Mouse (Mus musculus): ENCODE results near the gene Lrmp.

Gene Lrmp

DNA sequence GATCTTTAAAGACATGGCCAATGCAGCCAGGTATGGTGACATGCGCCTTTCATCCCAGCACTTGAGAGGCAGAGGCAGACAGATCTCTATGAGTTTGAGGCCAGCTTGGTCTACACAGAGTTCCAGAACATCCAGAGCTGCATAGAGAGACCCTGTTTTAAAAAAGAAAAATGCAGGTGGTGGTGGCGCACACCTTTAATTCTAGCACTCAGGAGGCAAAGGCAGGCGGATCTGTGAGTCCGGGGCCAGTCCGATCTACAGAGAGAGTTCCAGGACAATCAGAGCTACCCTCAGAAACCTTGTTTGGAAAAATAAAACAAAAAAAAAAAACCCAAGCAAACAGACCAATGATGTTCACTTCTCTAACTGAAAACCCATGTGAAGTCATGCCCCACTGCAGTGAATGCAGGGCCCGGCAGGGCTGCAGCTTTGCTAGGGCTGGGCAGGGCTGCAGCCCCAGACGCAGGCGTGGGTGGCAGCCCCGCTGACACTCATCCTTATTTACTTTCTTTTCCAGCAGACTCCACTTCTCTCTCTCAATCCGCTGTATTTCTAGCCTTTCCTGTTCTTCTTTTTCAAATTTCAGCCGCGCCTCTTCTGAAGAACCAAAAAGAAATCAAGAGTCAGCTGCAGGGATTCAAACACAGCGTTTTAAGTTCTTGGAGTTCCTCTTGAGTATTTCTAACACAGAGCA lies 87.1 kb downstream of the Lrmp start:
- no peak for DNase-seq (ENCODE audit: low read depth, low spot score)

DNA sequence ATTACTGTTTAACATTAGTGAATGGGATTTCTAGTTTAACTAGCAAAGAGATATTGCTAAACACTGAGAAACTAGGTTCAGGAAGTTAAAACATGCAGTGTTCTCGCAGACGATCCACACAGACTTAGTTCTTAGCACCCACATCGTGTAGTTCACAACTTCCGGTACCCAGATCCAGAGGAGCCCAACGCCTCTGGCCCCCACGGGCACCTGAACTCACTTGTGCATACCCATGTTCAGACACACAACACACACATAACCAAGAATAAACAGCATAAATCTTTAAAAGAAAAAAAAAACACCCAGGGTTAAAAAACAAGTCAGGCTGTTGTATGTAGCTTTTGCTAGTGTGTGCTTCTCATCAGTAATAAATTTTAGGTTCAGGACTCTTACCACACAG lies 89.0 kb downstream of the Lrmp start:
- no peak for DNase-seq (ENCODE audit: low read depth, low spot score)

DNA sequence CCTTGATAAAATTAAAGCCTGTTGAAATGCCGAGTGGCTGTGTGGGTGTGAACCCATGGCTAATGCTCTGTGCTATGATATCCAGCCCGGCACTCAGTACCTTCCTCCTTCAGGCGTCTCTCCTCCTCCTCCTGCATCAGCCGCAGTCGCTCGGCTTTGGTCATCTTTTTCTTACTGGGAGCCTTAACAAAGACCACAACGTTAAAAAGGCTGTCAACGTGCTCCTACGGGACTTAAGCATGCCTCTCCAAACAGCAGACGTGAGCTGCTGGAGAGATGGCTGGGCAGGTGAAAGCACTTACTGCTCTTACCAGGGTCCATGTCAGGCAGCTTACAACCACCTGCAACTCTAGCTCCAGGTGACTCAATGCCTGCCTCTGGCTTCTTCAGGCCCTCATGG lies 89.7 kb downstream of the Lrmp start:
- no peak for DNase-seq (ENCODE audit: low read depth, low spot score)

DNA sequence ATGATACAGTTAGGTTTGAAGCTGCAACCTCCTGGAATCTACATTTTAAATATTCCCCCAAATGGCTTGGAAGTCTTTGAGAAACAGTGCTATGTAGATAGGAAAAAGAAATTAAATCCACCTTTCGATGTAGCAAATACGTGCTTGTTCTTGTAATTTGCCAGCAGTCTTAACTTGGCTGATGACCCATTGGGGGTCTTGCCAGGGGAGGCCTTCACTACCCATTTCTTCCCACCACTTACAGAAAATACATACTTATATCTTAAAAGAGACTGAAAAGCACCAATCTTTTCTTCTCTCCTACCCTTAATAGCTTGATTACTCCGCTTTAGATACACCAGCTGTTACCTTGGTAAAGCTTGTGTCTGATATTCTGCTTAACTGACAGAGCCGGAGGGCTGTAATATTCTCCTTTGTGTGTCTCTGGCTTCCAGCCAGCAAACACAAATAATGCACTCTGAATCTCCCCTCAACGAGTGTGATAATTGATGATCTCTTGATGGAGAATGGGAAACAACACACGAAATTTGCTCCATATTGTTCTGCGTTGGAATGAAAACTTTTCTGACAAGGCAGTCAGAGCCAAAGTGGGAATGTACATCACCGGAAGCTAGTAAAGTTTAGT lies 94.7 kb downstream of the Lrmp start:
- no peak for DNase-seq (ENCODE audit: low read depth, low spot score)

DNA sequence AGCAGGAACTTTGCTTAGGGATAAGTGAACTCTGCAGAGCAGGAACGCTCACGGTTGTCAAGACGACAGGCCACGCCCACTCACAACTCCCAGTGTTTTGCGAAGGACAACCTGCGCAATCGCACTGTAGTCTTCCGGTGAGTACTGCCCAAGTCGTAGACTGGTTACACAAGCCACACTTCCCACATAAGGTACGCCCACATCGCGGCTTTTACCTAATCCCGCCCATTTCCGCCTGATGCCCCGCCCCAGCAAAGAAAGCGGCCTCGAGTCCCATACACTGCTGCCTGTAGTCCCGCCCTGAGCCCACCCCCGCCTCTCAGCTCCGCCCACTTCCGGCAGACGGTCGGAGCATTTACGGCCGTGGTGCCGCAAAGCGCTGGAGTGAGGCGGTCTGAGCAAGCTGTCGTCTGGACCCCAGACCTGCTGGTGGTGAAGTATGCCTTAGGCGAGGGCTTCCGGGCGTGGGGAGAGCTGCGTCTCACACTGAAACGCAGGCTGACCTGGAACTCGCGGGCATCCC lies 95.4 kb downstream of the Lrmp start, which contains the start of the genes Casc1 and Etfrf1:
Gene Casc1, minus strand, starts transcription at position 190 of the 523 bp plus-strand sequence.
Gene Etfrf1, plus strand, starts transcription at position 319 of the 523 bp plus-strand sequence.
- peak; percentile 99 for DNase-seq (ENCODE audit: low read depth, low spot score)

DNA sequence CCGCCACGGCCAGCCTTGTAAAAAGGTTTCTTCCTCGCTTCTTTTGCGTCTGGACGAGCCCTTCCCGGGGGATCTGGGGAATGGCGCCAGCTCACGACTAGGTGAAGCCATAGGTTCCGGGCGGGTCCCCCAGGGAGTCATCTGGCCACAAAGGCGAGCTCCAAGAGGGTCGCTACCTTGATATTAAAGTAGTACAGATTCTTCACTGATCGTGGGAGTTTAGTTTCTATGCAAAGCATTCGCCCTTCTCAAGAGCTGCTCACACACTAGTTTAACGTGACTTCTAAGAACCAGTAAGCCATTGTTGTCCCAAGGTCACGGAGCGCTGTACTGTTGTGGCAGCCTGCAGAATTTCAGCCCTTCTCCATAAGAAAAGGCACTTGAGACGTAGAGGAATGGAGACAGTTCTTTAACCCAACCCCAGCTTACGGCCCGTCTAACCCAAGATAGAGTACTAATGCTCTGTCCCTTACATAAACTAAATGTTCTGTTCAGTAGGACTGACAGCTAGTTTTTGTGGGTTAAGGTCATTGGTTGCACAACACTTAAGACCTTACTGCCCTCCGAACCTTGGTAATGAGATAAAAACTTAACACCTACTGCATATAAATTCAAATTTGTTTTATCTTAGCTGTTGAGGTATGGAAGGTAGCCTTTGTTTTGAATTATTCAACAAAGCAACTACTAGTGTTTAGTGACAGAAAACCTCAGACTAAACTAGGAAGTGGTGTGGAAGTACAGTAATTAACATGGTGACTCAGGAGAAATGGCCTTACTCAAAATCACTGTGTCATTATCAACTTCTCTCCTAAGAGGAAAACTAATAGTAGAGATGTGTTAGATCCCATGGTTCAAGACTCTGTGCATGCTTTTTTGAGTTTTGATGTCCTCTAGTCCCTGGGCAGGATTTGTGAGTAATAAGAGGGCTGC lies 96.2 kb downstream of the Lrmp start:
- peak; percentile 56 for DNase-seq (ENCODE audit: low read depth, low spot score)

DNA sequence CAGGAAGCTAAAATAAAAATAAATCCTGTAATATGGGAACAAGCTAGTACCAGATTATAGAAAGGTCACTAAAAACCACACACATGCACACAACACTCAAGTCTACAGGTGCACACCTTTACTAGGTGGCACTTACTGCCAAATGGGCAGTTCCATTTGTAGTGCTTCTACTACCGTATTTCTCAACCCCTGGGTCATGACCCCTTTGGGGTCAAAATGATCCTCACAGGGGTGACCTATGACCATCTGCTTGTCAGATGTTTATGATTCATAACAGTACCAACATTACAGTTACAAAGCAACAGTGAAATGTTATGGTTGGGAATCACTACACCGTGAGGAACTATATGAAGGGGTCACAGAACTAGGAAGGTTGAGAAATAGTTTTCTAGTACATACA lies 98.5 kb downstream of the Lrmp start:
- no peak for DNase-seq (ENCODE audit: low read depth, low spot score)

DNA sequence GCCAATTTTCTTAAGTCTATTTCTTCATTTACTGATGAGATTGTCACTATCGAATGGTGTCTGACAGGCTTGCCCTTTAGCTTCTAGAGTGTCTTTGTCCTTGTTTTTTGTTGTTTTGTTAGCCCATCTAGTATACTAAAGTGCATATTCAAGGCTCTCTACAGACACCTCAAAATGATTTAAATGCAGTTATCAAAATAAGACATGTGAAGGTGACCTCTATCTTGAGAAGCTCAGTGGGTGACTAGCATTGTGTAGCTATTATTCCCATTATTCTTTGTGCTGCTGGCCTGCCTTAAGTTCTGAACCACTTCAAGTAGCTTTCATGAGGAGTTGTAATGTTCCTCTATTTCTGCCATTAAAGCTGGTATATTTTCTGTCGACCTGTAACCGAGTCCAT lies 100.4 kb downstream of the Lrmp start:
- no peak for DNase-seq (ENCODE audit: low read depth, low spot score)

DNA sequence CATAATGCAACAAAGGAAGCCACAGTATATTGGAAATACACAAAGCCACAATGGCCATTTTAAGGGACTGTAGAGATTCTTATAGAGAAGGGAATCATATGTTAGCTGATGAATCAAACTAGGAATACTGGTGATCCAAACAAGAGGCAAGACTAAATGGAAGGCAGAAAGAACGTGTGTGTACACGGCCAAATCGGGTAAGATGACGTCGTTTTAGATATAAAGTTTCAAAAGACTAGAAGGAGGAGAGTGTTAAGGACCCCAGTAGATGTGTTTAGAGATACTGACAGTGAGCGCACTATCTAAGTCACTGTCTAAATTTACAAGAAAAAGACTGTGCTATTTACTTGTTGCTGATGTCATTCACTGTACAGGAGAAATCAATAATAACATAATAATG lies 108.8 kb downstream of the Lrmp start:
- no peak for DNase-seq (ENCODE audit: low read depth, low spot score)

Measured in CD4-positive, CD25-positive, alpha-beta regulatory T cell, adult 2 months (primary cell).